Mouse (Mus musculus): ENCODE results near the gene Klhl2.

GRCm38 (mm10) chr8:64757956-64758355 lies 91.9 kb downstream of the Klhl2 start:
- TF ChIP-seq CTCF (IDR thresholded peaks at IDR 0.05; ENCODE audit: low read depth, low read length) (no peak), POLR2A (IDR thresholded peaks at IDR 0.05; ENCODE audit: borderline replicate concordance, low read depth, low read length) (no peak)

Measured in bone marrow macrophage, adult 2 months (primary cell).